Mouse (Mus musculus) CD4-positive, CD25-positive, alpha-beta regulatory T cell, adult 4 months (primary cell): ENCODE data around the gene Rspo3. TPM values are rescaled to one million over a fixed set of nuclear protein-coding genes. Genes with fewer than 3 reads are reported as not detected.

ENCODE experiments used
- ATAC-seq: one replicate; pipeline ENCODE4 v1.8.0; 2017
- polyA plus RNA-seq, 2 experiments: library from polyadenylated mRNA; unstranded; fragments of 100-300 nt; shearing (Covaris generic); gene quantifications; one replicate each; pipeline ENCODE4 v1.2.1; 2017

Gene Rspo3
- polyA plus RNA-seq, 2 experiments from 2014 or later: not detected

- ATAC-seq: no peak
Observed at GRCm38 (mm10) chr10:29432935-29433453, 102.7 kb downstream of the Rspo3 start.

- ATAC-seq: no peak
Observed at GRCm38 (mm10) chr10:29426660-29427059, 109.0 kb downstream of the Rspo3 start.

GRCm38 (mm10) chr10:29424571-29424970, 111.1 kb downstream of the Rspo3 start:
- ATAC-seq: no peak

GRCm38 (mm10) chr10:29414361-29414760, 121.3 kb downstream of the Rspo3 start:
- ATAC-seq: no peak

GRCm38 (mm10) chr10:29402656-29403268, 132.9 kb downstream of the Rspo3 start:
- ATAC-seq: no peak

Other genes with a start within 250 kb of the Rspo3 start
- 10 to 100 TPM; 13.4 to 24.7 TPM for gene Echdc1, start 222.7 kb downstream of the Rspo3 start, polyA plus RNA-seq
- gene Rnf146, start 173.4 kb downstream of the Rspo3 start, polyA plus RNA-seq: 10 to 100 TPM; 68.6 to 76.4 TPM